Mouse (Mus musculus): ENCODE results near the gene Lipm. TPM values are rescaled to one million over a fixed set of nuclear protein-coding genes. Genes with fewer than 3 reads are reported as not detected.

Lipm gene
- polyA plus RNA-seq, 1 experiment from 2014 or later: 0.91 TPM

GRCm38 (mm10) chr19:34167896-34168661 is 67.3 kb downstream of the Lipm start:
- no peak overlapping the region for H3K4me2 ChIP-seq
- H3K27ac ChIP-seq: no peak overlapping the region
- 46% methylated on average over 7 of the region's 7 CpGs for WGBS
- no peaks in the 10 kb centered on the region for H3K27me3 ChIP-seq (replicated peaks)
- no peak overlapping the region for H3K9ac ChIP-seq
- no peak; the same call in 1 of the 2 replicates for ATAC-seq (ENCODE audit: insufficient read depth, low FRiP score, low read depth)
- H3K4me1 ChIP-seq: no peaks in the 10 kb centered on the region
- no peak overlapping the region for H3K4me3 ChIP-seq (replicated peaks)
- H3K36me3 ChIP-seq: no peaks in the 10 kb centered on the region
- no peaks in the 10 kb centered on the region for H3K9me3 ChIP-seq

GRCm38 (mm10) chr19:34169121-34169520 is 68.4 kb downstream of the Lipm start:
- H3K27ac ChIP-seq: no peak overlapping the region
- H3K4me3 ChIP-seq (replicated peaks): no peak overlapping the region
- H3K4me2 ChIP-seq: no peak overlapping the region
- H3K9ac ChIP-seq: no peak overlapping the region
- H3K4me1 ChIP-seq: no peaks in the 10 kb centered on the region
- no peak for ATAC-seq (ENCODE audit: insufficient read depth, low FRiP score, low read depth)
- no peaks in the 10 kb centered on the region for H3K27me3 ChIP-seq (replicated peaks)
- no peaks in the 10 kb centered on the region for H3K9me3 ChIP-seq
- H3K36me3 ChIP-seq: no peaks in the 10 kb centered on the region

- ATAC-seq (ENCODE audit: insufficient read depth, low FRiP score, low read depth): no peak
- no peak overlapping the region for H3K4me2 ChIP-seq
- 61% methylated on average over 3 of the region's 3 CpGs for WGBS
- H3K27ac ChIP-seq: no peak overlapping the region
- no peaks in the 10 kb centered on the region for H3K36me3 ChIP-seq
- H3K27me3 ChIP-seq (replicated peaks): no peaks in the 10 kb centered on the region
- H3K9me3 ChIP-seq: no peaks in the 10 kb centered on the region
- H3K4me3 ChIP-seq (replicated peaks): no peak overlapping the region
- H3K9ac ChIP-seq: no peak overlapping the region
- no peaks in the 10 kb centered on the region for H3K4me1 ChIP-seq
Measured at GRCm38 (mm10) chr19:34171167-34171566, 70.4 kb downstream of the Lipm start.

Small RNA genes within 50 kb of the gene (microRNA-seq; reads per million reads assigned to microRNA genes)
- gene Gm23334: not detected

Other genes with a start within 250 kb of the Lipm start
- not detected in 2 replicates for gene Lipf, start 139.7 kb upstream of the Lipm start, polyA plus RNA-seq (2015; fragmentation: Nextera tagmentation; extraction: Ambion mirVana)
- 0.06 and 0.48 TPM in 2 replicates for gene Lipk, start 92.6 kb upstream of the Lipm start, polyA plus RNA-seq (2015; fragmentation: Nextera tagmentation; extraction: Ambion mirVana)
- 0.14 TPM in 1 of 2 replicates, not detected in the other for gene Lipn, start 33.6 kb upstream of the Lipm start, polyA plus RNA-seq (2015; fragmentation: Nextera tagmentation; extraction: Ambion mirVana)
- 5.0 and 5.9 TPM in 2 replicates for gene Ankrd22, start 65.1 kb downstream of the Lipm start, polyA plus RNA-seq (2015; fragmentation: Nextera tagmentation; extraction: Ambion mirVana)
- 11.6 and 12.2 TPM in 2 replicates for gene Stambpl1, start 91.3 kb downstream of the Lipm start, polyA plus RNA-seq (2015; fragmentation: Nextera tagmentation; extraction: Ambion mirVana)
- 1,795 and 1,820 TPM in 2 replicates for gene Acta2, start 154.7 kb downstream of the Lipm start, polyA plus RNA-seq (2015; fragmentation: Nextera tagmentation; extraction: Ambion mirVana)
- 4.9 TPM in 2 replicates for gene Fas, start 189.7 kb downstream of the Lipm start, polyA plus RNA-seq (2015; fragmentation: Nextera tagmentation; extraction: Ambion mirVana)

Measured in stomach, embryonic 15.5 days (tissue).